Mouse (Mus musculus) heart, embryonic 13.5 days (tissue): Measurements from ENCODE around the gene Itsn1. TPM values are rescaled to one million over a fixed set of nuclear protein-coding genes. Genes with fewer than 3 reads are reported as not detected.
A peak's percentile ranks its signal among the peaks of the same experiment; 100 is the strongest.

ENCODE experiments used
- ATAC-seq: fragments of 200-750 bp; cut with Nextera tagmentation; 2 replicates; pipeline ENCODE4 v1.8.0; 2017; ENCODE audit warnings: moderate TSS enrichment; ENCODE audit not compliant: insufficient number of reproducible peaks, low FRiP score, low TSS enrichment; ENCODE audit errors: extremely low read depth
- H3K27ac ChIP-seq: fragments of 300-500 bp; sonication (generic); replicated peaks from 2 replicates; pipeline ENCODE4 v1.5.1; 2015; ENCODE audit warnings: moderate library complexity, mild to moderate bottlenecking, inconsistent platforms
- H3K27me3 ChIP-seq: fragments of 300-500 bp; sonication (generic); replicated peaks from 2 replicates; pipeline ENCODE4 v1.6.1; 2015; ENCODE audit warnings: mild to moderate bottlenecking, inconsistent platforms
- H3K36me3 ChIP-seq: fragments of 300-500 bp; sonication (generic); 2 replicates; pipeline ENCODE4 v1.6.1; 2015; ENCODE audit warnings: mild to moderate bottlenecking, inconsistent platforms
- H3K4me1 ChIP-seq: fragments of 300-500 bp; sonication (generic); 2 replicates; pipeline ENCODE4 v1.6.1; 2015; ENCODE audit warnings: inconsistent platforms
- H3K4me2 ChIP-seq: fragments of 300-500 bp; sonication (generic); 2 replicates; pipeline ENCODE4 v1.6.1; 2015; ENCODE audit warnings: inconsistent platforms, mild to moderate bottlenecking, moderate library complexity
- H3K4me3 ChIP-seq: fragments of 300-500 bp; sonication (generic); 2 replicates; pipeline ENCODE4 v1.5.1; 2015; ENCODE audit warnings: moderate library complexity, mild to moderate bottlenecking, inconsistent platforms
- H3K9ac ChIP-seq: fragments of 300-500 bp; sonication (generic); 2 replicates; pipeline ENCODE4 v1.6.1; 2015; ENCODE audit warnings: inconsistent platforms, mild to moderate bottlenecking, moderate library complexity
- H3K9me3 ChIP-seq: fragments of 300-500 bp; sonication (generic); 2 replicates; pipeline ENCODE4 v1.6.1; 2016; ENCODE audit warnings: inconsistent platforms
- WGBS: fragments of 180-500 bp; shearing (Covaris S2); methylation state at CpG from one replicate; pipeline ENCODE4 v1.1.7; 2015; ENCODE audit warnings: mixed read lengths; 5-methylcytosine and 5-hydroxymethylcytosine counted together
- polyA plus RNA-seq: library from polyadenylated mRNA; unstranded; fragments of >200 nt; fragmentation: Nextera tagmentation; extraction: Ambion mirVana; gene quantifications from 2 replicates; pipeline ENCODE4 v1.2.1, GENCODE M21; 2015

Gene Itsn1
- polyA plus RNA-seq, 1 experiment from 2014 or later, result 19.5 TPM

DNA sequence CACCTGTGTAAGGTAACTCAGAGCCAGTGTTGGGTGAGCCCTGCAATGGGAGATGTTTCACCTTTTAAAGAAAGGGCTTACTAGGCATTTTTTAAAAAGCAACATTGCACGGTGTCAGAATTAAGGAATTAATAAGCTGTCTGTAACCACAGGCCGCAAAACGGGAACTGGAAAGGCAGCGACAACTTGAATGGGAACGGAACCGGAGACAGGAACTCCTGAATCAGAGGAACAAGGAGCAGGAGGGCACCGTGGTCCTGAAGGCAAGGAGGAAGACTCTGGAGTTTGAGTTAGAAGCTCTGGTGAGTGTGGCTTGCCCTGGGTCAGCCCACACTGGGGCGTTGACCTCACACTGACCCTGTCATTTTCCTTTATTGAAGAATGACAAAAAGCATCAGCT lies 91.2 kb downstream of the Itsn1 start:
- 92% methylated on average over 8 of the region's 8 CpGs for WGBS
- Histone ChIP-seq H3K9ac (no peak overlapping the region), H3K36me3 (peaks cover 87% of the 10 kb centered on the region), H3K4me1 (peaks cover 10% of the 10 kb centered on the region; the same call in 1 of the 2 replicates), H3K4me2 (no peak overlapping the region), H3K9me3 (no peaks in the 10 kb centered on the region), H3K27me3 (no peaks in the 10 kb centered on the region), H3K27ac (no peak overlapping the region), H3K4me3 (no peak overlapping the region)
- ATAC-seq, result no peak

DNA sequence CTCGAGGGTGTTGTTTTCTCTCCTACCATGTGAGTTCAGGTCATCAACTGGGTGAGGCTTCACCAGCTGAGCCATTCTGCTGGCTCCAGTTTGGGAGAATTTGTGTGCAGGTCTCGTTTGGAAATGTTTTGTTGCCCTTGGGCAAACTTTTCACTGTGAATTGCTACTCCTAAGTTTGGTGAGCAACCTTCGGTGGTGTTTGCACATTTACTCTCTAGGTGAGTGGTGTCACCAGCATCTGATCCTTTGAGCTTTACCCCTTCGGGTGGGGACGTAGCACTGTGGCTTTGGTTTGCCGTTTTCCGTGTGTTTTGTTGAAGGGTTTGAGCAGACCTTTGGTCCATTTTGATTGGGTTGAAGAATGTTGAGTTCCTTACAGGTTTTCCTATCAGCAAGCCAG lies 93.2 kb downstream of the Itsn1 start:
- no peaks in the 10 kb centered on the region for H3K27me3 ChIP-seq
- H3K4me1 ChIP-seq, result peaks cover 27% of the 10 kb centered on the region
- WGBS, result 84% methylated on average over 7 of the region's 7 CpGs
- no peak overlapping the region for H3K4me2 ChIP-seq
- no peak overlapping the region for H3K9ac ChIP-seq
- H3K36me3 ChIP-seq, result peaks cover 74% of the 10 kb centered on the region
- no peak overlapping the region for H3K4me3 ChIP-seq
- no peak overlapping the region for H3K27ac ChIP-seq
- no peak for ATAC-seq
- H3K9me3 ChIP-seq, result no peaks in the 10 kb centered on the region

DNA sequence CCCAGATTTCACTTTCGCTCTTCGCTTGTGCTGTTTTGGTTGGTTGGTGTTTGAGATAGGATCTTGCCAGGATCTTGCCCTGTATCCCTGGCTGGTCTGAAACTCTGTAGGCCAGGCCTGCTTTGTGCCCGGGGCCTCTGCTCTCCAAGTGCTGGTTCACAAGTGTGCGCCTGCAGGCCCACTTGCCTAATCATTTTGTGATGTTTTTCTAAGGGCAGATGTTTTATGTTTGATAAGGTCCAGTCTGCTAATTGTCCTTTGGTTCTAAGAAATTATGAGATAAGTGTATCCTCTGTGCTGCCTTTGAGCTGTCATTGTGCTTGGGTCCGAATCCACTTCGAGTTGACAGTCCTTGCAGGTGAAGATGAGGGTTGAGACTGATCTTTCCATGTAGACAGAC lies 93.7 kb downstream of the Itsn1 start:
- Histone ChIP-seq H3K9ac (no peak overlapping the region), H3K4me3 (no peak overlapping the region), H3K4me2 (no peak overlapping the region), H3K27me3 (no peaks in the 10 kb centered on the region), H3K36me3 (peaks cover 73% of the 10 kb centered on the region), H3K27ac (no peak overlapping the region), H3K4me1 (peaks cover 32% of the 10 kb centered on the region), H3K9me3 (no peaks in the 10 kb centered on the region)
- ATAC-seq, result no peak
- 60% methylated on average over 6 of the region's 6 CpGs for WGBS

DNA sequence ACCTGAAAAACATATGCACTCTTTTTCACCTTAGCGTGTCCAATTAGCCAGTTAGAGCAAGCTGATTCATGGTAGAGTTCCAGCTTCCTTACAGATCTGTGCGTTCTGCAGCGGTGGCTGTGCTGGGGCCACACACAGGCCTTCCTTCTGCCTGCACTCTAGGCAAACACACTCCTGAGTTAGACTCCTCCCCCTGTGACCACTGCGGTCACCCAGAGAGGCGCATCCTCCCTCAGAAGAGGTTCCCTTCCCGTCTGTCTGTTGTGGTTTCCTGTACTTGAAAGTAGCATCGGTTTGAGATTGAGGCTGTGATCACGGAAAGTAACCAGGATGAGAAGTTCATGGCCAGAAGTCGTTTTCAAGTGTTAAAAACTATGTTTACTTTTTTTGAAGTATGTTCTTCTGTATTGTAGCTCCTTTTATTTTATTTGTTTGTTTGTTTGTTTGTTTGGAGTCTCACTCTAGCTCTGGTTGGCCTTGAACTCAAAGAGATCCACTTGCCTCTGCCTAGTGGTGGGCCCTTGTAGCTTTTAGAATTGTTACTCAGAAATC lies 96.8 kb downstream of the Itsn1 start:
- Histone ChIP-seq H3K27me3 (no peaks in the 10 kb centered on the region), H3K36me3 (peaks cover 71% of the 10 kb centered on the region)
- WGBS, result 60% methylated on average over 9 of the region's 9 CpGs

DNA sequence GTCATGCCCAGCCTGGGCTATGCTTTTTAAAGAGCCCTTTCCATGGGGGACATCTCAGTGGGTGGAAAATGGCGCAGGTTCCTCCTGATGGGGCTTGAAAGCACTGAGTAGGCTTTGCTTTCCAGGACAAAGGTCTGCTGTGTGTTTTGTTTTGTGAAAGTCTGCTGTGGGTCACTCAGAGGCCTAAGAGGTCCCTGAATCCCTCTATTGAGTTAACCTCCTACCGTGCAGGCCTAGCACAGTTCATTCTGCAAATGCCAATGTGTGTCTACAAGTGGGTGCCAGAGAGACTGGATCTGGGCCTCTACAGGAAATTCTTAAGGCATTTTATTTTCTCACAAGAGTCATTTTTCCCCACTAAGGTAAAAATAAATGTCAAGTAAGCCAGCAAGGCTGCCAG lies 97.8 kb downstream of the Itsn1 start:
- H3K27ac ChIP-seq, result peak overlapping the region; percentile 86

More for the DNA sequence above, 96.8 kb downstream of the Itsn1 start:
- Histone ChIP-seq H3K4me3 (no peak overlapping the region), H3K9me3 (no peaks in the 10 kb centered on the region), H3K4me2 (no peak overlapping the region), H3K4me1 (peaks cover 48% of the 10 kb centered on the region), H3K27ac (peak overlapping the region; percentile 28; the same call in 1 of the 2 replicates), H3K9ac (no peak overlapping the region)
- ATAC-seq, result no peak

DNA sequence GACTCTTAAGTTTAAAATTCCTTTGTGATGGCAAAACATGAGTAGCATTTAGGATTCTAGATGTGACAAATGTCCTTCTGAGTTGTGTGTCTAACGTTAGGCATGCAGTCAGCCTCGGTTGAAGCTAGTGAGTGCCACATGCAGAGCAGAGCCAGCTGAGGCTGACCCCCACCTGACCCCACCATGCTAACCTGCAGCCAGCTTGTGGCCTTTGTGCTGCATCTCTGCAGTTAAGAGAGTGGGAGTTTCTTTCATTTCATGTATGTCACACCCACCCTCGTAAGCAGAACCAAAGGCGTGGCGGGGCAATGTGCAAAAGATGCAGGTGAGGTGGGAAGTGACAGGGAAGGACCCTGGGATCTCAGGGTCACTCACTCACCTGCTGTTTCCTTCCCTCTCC lies 98.4 kb downstream of the Itsn1 start:
- Histone ChIP-seq H3K27ac (peak overlapping the region; percentile 86), H3K36me3 (peaks cover 66% of the 10 kb centered on the region), H3K4me2 (peak overlapping the region; percentile 13; the same call in 1 of the 2 replicates)

More for the DNA sequence above, 97.8 kb downstream of the Itsn1 start:
- no peaks in the 10 kb centered on the region for H3K9me3 ChIP-seq
- no peak overlapping the region for H3K4me2 ChIP-seq
- ATAC-seq, result no peak
- 63% methylated on average over 2 of the region's 2 CpGs for WGBS
- H3K27me3 ChIP-seq, result no peaks in the 10 kb centered on the region
- H3K4me3 ChIP-seq, result no peak overlapping the region
- peaks cover 70% of the 10 kb centered on the region for H3K36me3 ChIP-seq
- peak overlapping the region; percentile 25; the same call in 1 of the 2 replicates for H3K9ac ChIP-seq
- peaks cover 52% of the 10 kb centered on the region for H3K4me1 ChIP-seq

DNA sequence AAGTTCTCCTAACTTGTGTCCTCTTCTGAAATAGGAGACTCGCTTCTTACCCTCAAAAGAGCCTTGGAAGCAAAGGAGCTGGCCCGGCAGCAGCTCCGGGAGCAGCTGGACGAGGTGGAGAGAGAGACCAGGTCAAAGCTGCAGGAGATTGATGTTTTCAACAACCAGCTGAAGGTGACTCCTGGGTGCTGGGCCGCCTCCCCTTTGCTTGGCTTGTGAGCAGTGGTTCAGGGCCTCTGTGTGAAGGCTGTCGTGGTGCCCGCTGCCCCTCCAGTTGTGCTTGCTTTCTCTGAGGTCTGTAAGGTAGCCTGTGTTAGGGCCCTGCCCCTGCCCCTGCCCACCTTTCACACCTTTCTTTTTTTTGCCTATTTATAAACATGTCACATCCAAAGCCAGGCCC lies 99.1 kb downstream of the Itsn1 start:
- no peak for ATAC-seq
- Histone ChIP-seq H3K27ac (peak overlapping the region; percentile 86), H3K4me3 (no peak overlapping the region), H3K27me3 (no peaks in the 10 kb centered on the region), H3K36me3 (peaks cover 59% of the 10 kb centered on the region), H3K4me2 (0 out of 2 replicates have a peak overlapping the region, but pooled peaks have one; percentile 13), H3K9ac (no peak overlapping the region), H3K9me3 (no peaks in the 10 kb centered on the region), H3K4me1 (peaks cover 42% of the 10 kb centered on the region)
- 41% methylated on average over 7 of the region's 7 CpGs for WGBS

More for the DNA sequence above, 98.4 kb downstream of the Itsn1 start:
- Histone ChIP-seq H3K9ac (peak overlapping the region; percentile 40; the same call in 1 of the 2 replicates), H3K4me1 (peaks cover 49% of the 10 kb centered on the region), H3K4me3 (no peak overlapping the region), H3K27me3 (no peaks in the 10 kb centered on the region), H3K9me3 (no peaks in the 10 kb centered on the region)
- 51% methylated on average over 5 of the region's 5 CpGs for WGBS
- ATAC-seq, result no peak

DNA sequence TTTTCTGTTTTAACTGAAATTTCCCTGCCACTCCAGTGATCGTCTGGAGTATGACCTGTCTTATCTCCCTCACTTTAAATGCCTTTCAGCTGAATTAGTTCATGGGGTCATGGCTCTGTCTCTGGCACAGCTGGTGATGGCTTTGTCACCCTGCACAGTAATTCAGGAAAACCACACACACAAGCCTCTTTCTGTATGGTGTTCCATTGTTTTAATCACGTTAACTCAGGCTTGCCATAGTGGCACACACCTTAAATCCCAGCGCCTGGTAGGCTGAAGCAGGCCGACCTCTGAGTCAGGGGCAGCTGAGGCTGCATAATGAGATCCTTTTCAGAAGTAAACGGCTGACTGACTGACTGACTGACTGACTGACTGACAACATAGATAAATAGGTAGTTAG lies 99.5 kb downstream of the Itsn1 start:
- ATAC-seq, result no peak; the same call in 1 of the 2 replicates
- H3K36me3 ChIP-seq, result peaks cover 56% of the 10 kb centered on the region
- no peak overlapping the region for H3K9ac ChIP-seq
- H3K4me2 ChIP-seq, result no peak overlapping the region
- peaks cover 42% of the 10 kb centered on the region for H3K4me1 ChIP-seq
- H3K9me3 ChIP-seq, result no peaks in the 10 kb centered on the region
- no peak overlapping the region for H3K4me3 ChIP-seq
- 52% methylated on average over 5 of the region's 5 CpGs for WGBS
- H3K27me3 ChIP-seq, result no peaks in the 10 kb centered on the region
- peak overlapping the region; percentile 86 for H3K27ac ChIP-seq

DNA sequence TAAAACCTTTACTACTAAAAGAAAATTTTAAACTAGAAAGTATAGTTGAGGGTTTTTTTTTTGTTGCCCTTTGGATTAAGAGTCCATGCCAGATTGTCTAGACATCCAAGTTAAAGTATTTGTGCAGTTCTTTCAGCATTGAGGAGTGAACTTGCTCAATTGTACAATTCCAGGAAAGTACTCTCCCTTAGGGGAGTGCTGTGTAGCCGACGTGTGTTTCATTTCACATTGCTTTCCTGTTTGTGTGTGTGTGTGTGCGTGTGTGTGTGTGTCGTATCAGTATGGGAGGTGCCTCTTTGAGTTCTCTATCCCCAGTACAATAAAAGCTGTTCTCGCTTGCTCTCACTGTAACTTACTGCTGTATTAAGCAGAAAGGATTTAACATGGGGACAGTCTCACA lies 100.0 kb downstream of the Itsn1 start:
- Histone ChIP-seq H3K27me3 (no peaks in the 10 kb centered on the region), H3K4me1 (peaks cover 42% of the 10 kb centered on the region), H3K27ac (no peak overlapping the region), H3K9ac (no peak overlapping the region), H3K36me3 (peaks cover 51% of the 10 kb centered on the region), H3K4me2 (no peak overlapping the region), H3K9me3 (no peaks in the 10 kb centered on the region), H3K4me3 (no peak overlapping the region)
- WGBS, result 75% methylated on average over 5 of the region's 5 CpGs
- ATAC-seq, result no peak

DNA sequence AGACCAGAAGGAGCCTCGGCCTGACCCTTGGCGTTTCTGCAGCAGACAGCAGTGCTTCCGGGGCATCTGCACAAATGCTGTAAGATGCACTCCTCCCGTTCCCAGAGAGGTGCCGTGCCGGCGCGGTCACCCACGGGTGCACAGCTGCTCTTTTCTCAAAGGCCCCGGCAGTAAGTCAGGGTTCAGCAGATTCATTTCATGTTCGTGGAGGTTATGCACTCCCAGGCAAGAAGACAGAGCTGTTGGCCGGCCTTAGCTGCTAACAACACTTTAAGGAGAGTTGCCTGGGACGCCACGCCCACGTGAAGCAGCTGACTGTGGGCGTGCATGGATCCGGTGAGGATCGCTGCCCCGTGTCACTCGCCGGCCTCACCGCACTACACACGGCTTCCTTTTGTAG lies 101.2 kb downstream of the Itsn1 start:
- H3K4me3 ChIP-seq, result no peak overlapping the region
- no peak overlapping the region for H3K27ac ChIP-seq
- H3K4me2 ChIP-seq, result no peak overlapping the region
- H3K9me3 ChIP-seq, result no peaks in the 10 kb centered on the region
- H3K36me3 ChIP-seq, result peaks cover 51% of the 10 kb centered on the region
- peaks cover 42% of the 10 kb centered on the region for H3K4me1 ChIP-seq
- ATAC-seq, result no peak
- H3K9ac ChIP-seq, result no peak overlapping the region
- WGBS, result 90% methylated on average over 23 of the region's 23 CpGs
- no peaks in the 10 kb centered on the region for H3K27me3 ChIP-seq

DNA sequence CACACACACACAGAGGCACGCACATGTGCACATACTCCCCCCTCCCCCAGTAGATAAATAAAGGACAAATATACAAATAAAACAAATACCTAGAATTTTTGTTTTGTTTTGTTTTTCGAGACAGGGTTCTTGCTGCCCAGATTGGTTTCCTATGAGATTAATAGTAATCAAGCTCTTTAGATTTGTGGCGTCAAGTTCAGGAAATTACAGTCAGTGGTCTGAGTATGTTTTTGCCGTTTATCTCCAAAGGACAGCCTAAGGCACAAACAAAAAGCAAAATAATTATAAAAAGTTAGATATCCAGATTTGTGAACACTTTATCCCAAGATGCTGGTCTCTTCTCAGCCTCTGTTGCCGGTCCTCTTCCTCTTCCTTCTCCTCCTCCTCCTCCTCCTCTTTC lies 104.0 kb downstream of the Itsn1 start:
- Histone ChIP-seq H3K9me3 (no peaks in the 10 kb centered on the region), H3K4me2 (no peak overlapping the region), H3K36me3 (peaks cover 50% of the 10 kb centered on the region), H3K4me3 (no peak overlapping the region), H3K4me1 (peaks cover 17% of the 10 kb centered on the region), H3K27me3 (no peaks in the 10 kb centered on the region), H3K9ac (no peak overlapping the region), H3K27ac (no peak overlapping the region)
- 88% methylated on average over 5 of the region's 5 CpGs for WGBS
- ATAC-seq, result no peak

DNA sequence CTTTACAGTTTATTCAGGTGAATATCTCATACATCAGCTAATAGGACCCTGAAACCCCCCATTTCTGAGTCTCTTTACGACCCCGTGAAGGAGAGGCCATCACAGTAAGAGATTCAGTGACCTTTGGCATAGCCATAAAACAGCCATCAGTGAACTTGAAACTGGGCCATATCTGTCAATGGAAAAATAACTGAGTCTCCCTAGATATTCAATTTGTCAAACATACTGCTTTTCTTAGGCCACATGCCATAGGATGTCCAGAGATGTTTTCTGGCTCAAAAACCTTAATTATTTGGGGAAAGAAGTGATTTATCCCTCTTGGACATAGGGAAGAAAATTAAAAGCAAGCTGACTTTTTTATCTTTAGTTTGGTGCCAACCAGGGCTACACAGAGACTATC lies 104.5 kb downstream of the Itsn1 start:
- no peaks in the 10 kb centered on the region for H3K9me3 ChIP-seq
- ATAC-seq, result no peak
- H3K4me1 ChIP-seq, result peaks cover 12% of the 10 kb centered on the region
- no peak overlapping the region for H3K27ac ChIP-seq
- no peak overlapping the region for H3K4me3 ChIP-seq
- peaks cover 48% of the 10 kb centered on the region for H3K36me3 ChIP-seq
- 92% methylated on average over 2 of the region's 2 CpGs for WGBS
- H3K9ac ChIP-seq, result no peak overlapping the region
- no peak overlapping the region for H3K4me2 ChIP-seq
- no peaks in the 10 kb centered on the region for H3K27me3 ChIP-seq
